Mouse (Mus musculus): Measurements from ENCODE around the gene Cdhr5. TPM values are rescaled to one million over a fixed set of nuclear protein-coding genes. Genes with fewer than 3 reads are reported as not detected.

The Cdhr5 gene
- polyA plus RNA-seq (2016; fragmentation: Nextera tagmentation; extraction: Ambion mirVana), result not detected in 2 replicates

DNA sequence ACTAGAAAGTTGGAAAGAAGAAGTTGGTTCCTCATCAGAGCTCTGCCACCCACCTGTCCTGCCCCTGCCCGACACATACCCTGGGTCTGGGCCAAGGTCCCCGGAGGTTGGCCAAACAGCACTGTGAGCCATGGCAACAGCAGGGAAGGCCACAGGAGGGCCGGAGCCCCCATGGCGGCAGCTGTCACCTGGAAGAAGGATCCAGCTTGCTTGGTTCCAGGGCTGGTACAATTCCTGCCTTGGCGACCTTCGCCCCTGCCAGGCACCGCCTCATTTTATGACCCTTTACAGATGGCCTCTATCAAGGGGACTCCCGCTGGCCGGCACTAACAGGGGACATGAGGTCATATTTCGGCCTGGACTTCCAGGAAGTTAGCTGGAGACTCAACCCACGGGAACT, at the start of gene Cdhr5:
Gene Cdhr5, minus strand, starts transcription at position 241 of the 400 bp plus-strand sequence.
- no peak for DNase-seq (ENCODE audit: extremely low spot score, low spot score)
- Histone ChIP-seq H3K27ac (no peak within 1 kb of the TSS), H3K4me1 (peaks cover 30% of the 10 kb centered on the region), H3K4me3 (no peak within 1 kb of the TSS), H3K27me3 (ENCODE audit: poor library complexity, severe bottlenecking) (peaks cover 50% of the 10 kb centered on the region), H3K9me3 (no peaks in the 10 kb centered on the region), H3K36me3 (replicated peaks) (no peaks in the 10 kb centered on the region)
- 79% methylated on average over 11 of the region's 11 CpGs for WGBS

DNA sequence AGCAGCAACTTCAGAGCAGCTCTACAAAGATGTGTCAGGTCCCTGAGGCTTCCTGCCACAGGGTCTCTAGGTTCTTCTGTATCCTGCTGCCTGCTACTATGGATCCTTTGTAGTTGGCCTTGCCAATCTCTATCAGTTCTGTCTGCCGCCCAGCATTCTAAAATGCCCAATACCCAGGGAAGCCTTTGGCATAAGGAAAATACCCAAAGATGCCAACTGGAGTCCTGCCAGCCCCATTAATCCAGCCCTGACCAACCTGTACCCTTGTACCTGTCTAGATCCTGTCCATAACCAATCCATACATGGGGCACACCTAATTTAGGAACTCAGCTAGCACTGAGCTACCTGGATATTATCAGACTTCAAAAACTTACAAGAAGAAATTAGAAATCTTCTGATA, 48.1 kb upstream of the Cdhr5 start:
- peaks cover 51% of the 10 kb centered on the region for H3K36me3 ChIP-seq (replicated peaks)
- H3K9me3 ChIP-seq, result no peaks in the 10 kb centered on the region
- no peaks in the 10 kb centered on the region for H3K27me3 ChIP-seq (ENCODE audit: poor library complexity, severe bottlenecking)
- DNase-seq (ENCODE audit: extremely low spot score, low spot score), result no peak
- H3K27ac ChIP-seq, result no peak overlapping the region
- peaks cover 45% of the 10 kb centered on the region for H3K4me1 ChIP-seq
- WGBS, result 100% methylated on average over 1 of the region's 1 CpGs
- H3K4me3 ChIP-seq, result no peak overlapping the region; the same call in 1 of the 2 replicates

DNA sequence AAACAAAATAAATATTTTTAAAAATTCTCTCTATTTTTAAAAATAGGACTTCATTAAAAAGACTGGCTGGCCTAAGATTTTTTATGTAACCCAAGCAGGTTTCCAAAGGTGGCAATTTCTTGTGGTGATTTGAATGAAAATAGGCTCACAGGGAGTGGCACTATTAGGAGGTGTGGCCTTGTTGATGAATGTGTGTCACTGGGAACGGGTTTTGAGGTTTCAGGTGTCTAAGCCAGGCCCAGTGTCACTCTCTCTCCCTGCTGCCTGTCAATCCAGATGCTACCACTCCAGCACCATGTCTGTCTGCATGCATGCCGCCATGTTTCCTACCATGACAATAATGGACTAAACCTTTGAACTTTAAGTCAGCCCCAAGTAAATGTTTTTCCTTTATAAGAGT, 42.9 kb upstream of the Cdhr5 start:
- Histone ChIP-seq H3K27me3 (ENCODE audit: poor library complexity, severe bottlenecking) (no peaks in the 10 kb centered on the region), H3K4me3 (no peak overlapping the region), H3K27ac (no peak overlapping the region), H3K36me3 (replicated peaks) (peaks cover 100% of the 10 kb centered on the region), H3K4me1 (peaks cover 3% of the 10 kb centered on the region), H3K9me3 (no peaks in the 10 kb centered on the region)
- WGBS, result 78% methylated on average over 2 of the region's 2 CpGs
- no peak for DNase-seq (ENCODE audit: extremely low spot score, low spot score)

DNA sequence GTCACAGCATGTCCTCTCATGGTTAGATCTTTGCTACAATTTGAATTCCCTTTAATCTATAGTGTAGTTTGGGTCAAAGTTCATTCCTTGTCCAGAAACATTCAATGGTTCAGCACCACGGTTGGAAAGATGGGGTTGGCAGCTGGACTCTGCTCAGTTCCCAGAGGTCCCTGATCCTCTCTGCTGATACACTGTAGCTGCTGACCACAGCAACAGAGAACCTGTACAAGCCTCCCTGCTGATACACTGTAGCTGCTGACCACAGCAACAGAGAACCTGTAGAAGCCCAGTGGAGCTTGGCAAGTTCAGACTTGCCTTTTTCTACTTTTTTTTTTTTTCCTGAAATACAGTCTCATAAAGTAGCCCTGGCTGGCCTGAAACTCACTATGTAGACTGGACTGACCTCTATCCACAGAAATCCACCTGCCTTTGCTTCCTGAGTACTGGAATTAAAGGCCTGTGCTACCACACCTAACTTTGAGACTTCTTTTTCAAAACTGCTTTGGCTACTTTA, 41.1 kb upstream of the Cdhr5 start:
- H3K27ac ChIP-seq, result no peak overlapping the region
- H3K4me3 ChIP-seq, result no peak overlapping the region
- no peak for DNase-seq (ENCODE audit: extremely low spot score, low spot score)
- WGBS, result 86% methylated on average over 1 of the region's 1 CpGs
- peaks cover 100% of the 10 kb centered on the region for H3K36me3 ChIP-seq (replicated peaks)
- H3K27me3 ChIP-seq (ENCODE audit: poor library complexity, severe bottlenecking), result no peaks in the 10 kb centered on the region
- H3K9me3 ChIP-seq, result no peaks in the 10 kb centered on the region
- no peaks in the 10 kb centered on the region for H3K4me1 ChIP-seq

DNA sequence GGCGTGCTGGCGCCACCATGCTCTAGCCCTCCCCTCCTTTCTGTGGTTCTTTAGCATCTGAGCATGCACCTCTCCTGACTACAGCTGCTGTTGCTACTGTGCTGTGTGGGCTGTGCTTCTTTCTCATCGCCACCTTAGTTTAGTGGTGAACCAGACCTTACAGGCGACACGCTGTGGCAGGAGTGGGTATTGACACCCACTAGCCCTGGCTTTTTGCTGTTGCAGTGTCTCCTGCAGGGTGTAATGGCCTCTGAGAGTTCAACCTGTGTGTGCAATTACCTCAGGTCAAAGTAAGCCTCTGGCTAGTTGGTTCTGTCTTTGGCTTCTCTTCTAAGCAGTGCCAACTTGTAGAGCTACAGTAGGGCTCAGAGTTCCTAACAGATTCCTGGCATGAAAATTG, 39.4 kb upstream of the Cdhr5 start:
- no peak for DNase-seq (ENCODE audit: extremely low spot score, low spot score)
- Histone ChIP-seq H3K27me3 (ENCODE audit: poor library complexity, severe bottlenecking) (no peaks in the 10 kb centered on the region), H3K36me3 (replicated peaks) (peaks cover 100% of the 10 kb centered on the region), H3K4me1 (no peaks in the 10 kb centered on the region), H3K9me3 (no peaks in the 10 kb centered on the region), H3K4me3 (no peak overlapping the region), H3K27ac (no peak overlapping the region)
- 76% methylated on average over 5 of the region's 5 CpGs for WGBS

DNA sequence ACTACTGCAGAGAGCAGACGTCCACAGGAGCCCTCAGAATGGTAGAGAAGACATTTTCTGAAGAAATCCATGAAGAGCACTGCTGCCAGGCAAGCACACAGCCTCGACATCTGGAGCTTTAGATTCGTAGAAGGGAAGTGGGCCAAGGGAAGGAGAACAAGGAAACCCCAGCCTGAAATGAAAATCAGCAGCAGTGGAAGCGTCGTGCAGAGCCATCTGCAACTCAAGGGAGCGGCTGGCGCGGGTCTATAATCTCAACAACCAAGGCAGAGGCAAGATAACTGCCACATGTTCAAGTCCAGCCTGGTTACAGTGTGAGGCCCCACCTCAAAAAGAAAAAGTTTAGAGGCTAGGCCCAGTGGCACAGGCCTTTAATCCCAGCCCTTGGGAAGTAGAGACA, 38.5 kb upstream of the Cdhr5 start:
- Histone ChIP-seq H3K9me3 (no peaks in the 10 kb centered on the region), H3K4me3 (no peak overlapping the region), H3K27ac (no peak overlapping the region), H3K27me3 (ENCODE audit: poor library complexity, severe bottlenecking) (no peaks in the 10 kb centered on the region), H3K36me3 (replicated peaks) (peaks cover 100% of the 10 kb centered on the region), H3K4me1 (no peaks in the 10 kb centered on the region)
- DNase-seq (ENCODE audit: extremely low spot score, low spot score), result no peak
- 90% methylated on average over 8 of the region's 8 CpGs for WGBS

DNA sequence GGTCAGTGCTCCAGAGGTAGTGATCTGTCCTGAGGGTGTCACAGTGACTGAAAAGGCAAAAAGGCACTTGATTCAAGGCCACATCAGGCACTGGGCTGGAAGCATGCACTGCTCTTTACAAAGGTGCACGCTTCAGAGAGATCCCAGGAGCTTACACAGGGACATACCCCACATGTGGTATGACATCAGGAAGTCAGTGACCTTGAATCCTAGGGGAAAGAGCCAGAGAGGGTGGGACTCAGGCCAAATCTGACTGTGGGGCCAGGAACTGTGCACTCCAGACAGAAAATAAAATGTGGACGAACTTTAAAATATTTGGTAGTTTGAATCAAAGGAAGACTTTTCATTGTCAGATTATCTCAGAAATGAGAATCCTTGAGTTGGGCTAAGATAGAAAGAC, 37.8 kb upstream of the Cdhr5 start:
- peaks cover 100% of the 10 kb centered on the region for H3K36me3 ChIP-seq (replicated peaks)

DNA sequence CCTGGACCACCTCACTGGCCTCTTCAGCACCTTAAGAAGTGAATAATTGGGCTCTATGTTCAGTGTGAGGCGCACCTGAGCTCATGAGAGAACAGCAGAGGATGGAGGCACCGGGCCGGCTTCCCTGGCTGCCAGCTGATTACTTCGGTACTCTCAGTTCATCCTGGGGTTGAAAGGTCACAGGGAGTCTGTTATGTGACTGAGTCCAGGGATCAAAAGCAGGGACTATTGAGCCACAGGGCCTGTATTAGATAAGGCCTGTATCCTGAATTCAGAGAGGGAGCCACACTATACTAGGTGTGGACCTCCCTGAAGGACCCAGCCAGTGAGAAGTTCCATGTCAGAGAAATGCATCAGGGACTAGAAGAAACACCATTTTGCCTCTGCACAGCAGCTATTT, 28.0 kb upstream of the Cdhr5 start:
- H3K27ac ChIP-seq, result no peak overlapping the region
- WGBS, result 89% methylated on average over 4 of the region's 4 CpGs

More for the DNA sequence above, 37.8 kb upstream of the Cdhr5 start:
- DNase-seq (ENCODE audit: extremely low spot score, low spot score), result no peak
- H3K4me1 ChIP-seq, result no peaks in the 10 kb centered on the region
- H3K27ac ChIP-seq, result no peak overlapping the region
- H3K27me3 ChIP-seq (ENCODE audit: poor library complexity, severe bottlenecking), result no peaks in the 10 kb centered on the region
- no peaks in the 10 kb centered on the region for H3K9me3 ChIP-seq
- no peak overlapping the region for H3K4me3 ChIP-seq
- 96% methylated on average over 2 of the region's 2 CpGs for WGBS

DNA sequence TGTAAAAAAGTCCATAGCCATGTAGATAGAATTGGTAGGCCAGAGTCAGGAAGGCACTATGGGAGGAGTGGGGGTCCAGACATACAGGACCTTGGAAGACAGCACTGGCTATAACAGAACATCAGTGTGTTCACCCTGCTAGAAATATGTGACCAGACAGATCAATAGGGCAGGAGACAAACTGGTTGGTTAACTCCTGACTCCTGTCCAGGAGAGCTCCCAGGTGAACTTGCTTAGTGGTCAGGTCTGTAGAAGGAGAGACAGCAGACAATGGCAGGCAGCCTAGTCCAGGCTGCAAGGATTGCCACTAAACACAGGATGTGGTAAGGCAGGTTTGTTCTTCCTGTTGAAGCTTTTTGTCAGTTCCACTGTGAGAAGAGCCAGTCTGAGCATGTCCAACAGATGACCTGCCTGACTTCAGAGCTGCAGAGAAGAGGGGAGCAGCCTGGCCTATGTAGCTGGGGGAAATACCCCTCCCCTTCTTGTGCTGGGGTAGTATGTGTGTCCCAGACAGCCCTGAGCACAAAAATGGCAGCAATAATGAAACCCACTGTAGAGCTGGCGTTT, 26.2 kb upstream of the Cdhr5 start:
- Histone ChIP-seq H3K4me3 (no peak overlapping the region), H3K4me1 (no peaks in the 10 kb centered on the region), H3K36me3 (replicated peaks) (peaks cover 97% of the 10 kb centered on the region), H3K27me3 (ENCODE audit: poor library complexity, severe bottlenecking) (no peaks in the 10 kb centered on the region), H3K9me3 (no peaks in the 10 kb centered on the region), H3K27ac (no peak overlapping the region)
- DNase-seq (ENCODE audit: extremely low spot score, low spot score), result no peak
- 80% methylated on average over 1 of the region's 1 CpGs for WGBS

More for the DNA sequence above, 28.0 kb upstream of the Cdhr5 start:
- no peak for DNase-seq (ENCODE audit: extremely low spot score, low spot score)
- peaks cover 100% of the 10 kb centered on the region for H3K36me3 ChIP-seq (replicated peaks)
- H3K4me3 ChIP-seq, result no peak overlapping the region
- no peaks in the 10 kb centered on the region for H3K27me3 ChIP-seq (ENCODE audit: poor library complexity, severe bottlenecking)
- no peaks in the 10 kb centered on the region for H3K9me3 ChIP-seq
- H3K4me1 ChIP-seq, result no peaks in the 10 kb centered on the region

DNA sequence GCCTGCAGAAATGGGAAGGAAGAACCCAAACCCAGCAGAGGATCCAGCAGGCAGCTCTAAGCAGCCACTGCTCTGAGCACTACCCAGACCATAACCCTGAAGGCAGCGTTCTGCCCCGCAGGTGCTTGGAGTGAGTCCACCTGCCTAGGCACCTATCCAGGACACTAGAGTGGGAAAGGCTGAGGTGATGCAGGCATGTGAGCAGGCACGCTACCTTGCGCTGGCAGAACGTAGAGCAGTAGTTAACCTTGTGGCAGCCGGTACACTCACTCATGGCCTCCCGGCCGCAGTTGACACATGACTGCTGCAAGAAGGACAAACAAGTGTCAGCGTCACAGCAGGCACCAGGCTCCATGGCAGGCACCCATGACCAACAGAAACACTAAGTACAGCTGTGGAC, 24.8 kb upstream of the Cdhr5 start:
- no peaks in the 10 kb centered on the region for H3K4me1 ChIP-seq
- no peak overlapping the region for H3K4me3 ChIP-seq
- peaks cover 97% of the 10 kb centered on the region for H3K36me3 ChIP-seq (replicated peaks)
- DNase-seq (ENCODE audit: extremely low spot score, low spot score), result no peak
- 96% methylated on average over 9 of the region's 9 CpGs for WGBS
- peaks cover 7% of the 10 kb centered on the region for H3K27me3 ChIP-seq (ENCODE audit: poor library complexity, severe bottlenecking)
- no peaks in the 10 kb centered on the region for H3K9me3 ChIP-seq
- no peak overlapping the region for H3K27ac ChIP-seq

DNA sequence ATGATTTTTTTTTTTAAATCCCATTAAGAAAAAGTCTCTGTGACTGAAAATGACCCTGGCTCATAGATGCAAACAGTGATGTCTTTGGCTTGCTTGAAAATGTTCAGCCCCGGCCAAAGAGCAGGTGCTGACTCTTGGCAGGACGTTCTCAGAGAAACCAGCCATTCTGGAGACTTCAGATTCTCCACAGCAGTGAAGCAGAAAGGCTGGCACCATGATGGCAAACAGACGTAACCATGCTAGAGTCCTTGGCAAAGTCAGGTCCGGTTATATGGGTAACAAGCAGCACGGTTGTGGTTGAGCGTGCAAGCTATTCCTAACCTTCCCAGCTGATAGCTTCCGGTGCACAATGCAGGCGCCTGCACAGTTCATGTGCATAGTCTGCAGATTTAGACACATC, 22.6 kb upstream of the Cdhr5 start:
- no peak overlapping the region for H3K27ac ChIP-seq
- H3K36me3 ChIP-seq (replicated peaks), result peaks cover 78% of the 10 kb centered on the region
- 93% methylated on average over 8 of the region's 8 CpGs for WGBS
- no peak overlapping the region for H3K4me3 ChIP-seq
- H3K27me3 ChIP-seq (ENCODE audit: poor library complexity, severe bottlenecking), result peaks cover 29% of the 10 kb centered on the region
- DNase-seq (ENCODE audit: extremely low spot score, low spot score), result no peak
- peaks cover 7% of the 10 kb centered on the region for H3K4me1 ChIP-seq
- no peaks in the 10 kb centered on the region for H3K9me3 ChIP-seq

DNA sequence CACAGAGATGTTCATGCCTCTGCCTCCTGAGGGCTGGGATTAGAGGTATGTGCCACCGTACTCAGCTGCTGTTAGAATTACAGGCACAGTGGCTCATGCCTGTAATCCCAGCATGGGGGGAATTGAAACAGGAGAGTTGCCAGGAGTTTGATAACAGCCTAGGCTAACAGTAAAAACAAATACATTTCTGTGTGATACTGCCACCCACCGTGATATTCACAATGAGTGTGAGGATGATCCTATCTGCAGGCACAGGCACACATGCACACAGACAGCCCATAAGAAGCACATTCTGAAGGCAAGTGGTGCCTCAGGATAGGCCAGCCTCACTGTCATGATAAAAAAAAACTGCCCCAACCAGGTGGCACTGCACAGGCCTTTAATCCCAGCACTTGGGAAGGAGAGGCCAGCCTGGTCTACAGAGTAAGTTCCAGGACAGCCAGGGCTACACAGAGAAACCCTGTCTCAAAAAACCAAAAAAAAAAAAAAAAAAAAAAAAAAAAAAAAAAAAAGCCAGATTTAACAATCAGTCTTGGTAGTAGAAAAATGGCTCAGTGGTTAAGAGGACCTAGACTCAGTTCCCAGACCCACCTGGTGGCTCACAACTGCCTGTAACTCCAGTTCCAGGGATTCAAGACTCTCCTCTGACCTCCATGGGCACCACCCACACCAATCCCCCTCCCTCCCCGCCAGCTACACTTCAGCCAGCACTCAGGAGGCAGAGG, 21.5 kb upstream of the Cdhr5 start:
- no peak overlapping the region for H3K27ac ChIP-seq
- H3K4me3 ChIP-seq, result no peak overlapping the region
- peaks cover 40% of the 10 kb centered on the region for H3K27me3 ChIP-seq (ENCODE audit: poor library complexity, severe bottlenecking)
- no peak for DNase-seq (ENCODE audit: extremely low spot score, low spot score)
- WGBS, result 89% methylated on average over 3 of the region's 3 CpGs
- H3K9me3 ChIP-seq, result no peaks in the 10 kb centered on the region
- H3K4me1 ChIP-seq, result peaks cover 15% of the 10 kb centered on the region
- H3K36me3 ChIP-seq (replicated peaks), result peaks cover 67% of the 10 kb centered on the region

DNA sequence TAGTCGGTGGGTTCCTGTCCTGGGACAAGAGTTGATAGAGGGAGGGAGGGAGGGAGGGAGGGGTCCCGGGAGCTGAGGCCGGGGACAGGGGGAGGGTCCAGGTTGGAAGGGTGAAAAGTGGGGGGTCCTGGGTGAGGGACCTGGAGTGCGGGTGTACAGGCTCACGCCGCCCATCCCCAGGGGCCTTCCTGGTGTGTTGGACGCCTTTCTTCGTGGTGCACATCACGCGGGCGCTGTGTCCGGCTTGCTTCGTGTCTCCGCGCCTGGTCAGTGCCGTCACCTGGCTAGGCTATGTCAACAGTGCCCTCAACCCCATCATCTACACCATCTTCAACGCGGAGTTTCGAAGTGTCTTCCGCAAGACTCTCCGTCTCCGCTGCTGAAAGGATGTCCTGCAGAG, 17.9 kb upstream of the Cdhr5 start:
- H3K36me3 ChIP-seq (replicated peaks), result peaks cover 31% of the 10 kb centered on the region
- H3K9me3 ChIP-seq, result no peaks in the 10 kb centered on the region
- DNase-seq (ENCODE audit: extremely low spot score, low spot score), result peak; percentile 27
- 5% methylated on average over 22 of the region's 22 CpGs for WGBS
- H3K4me1 ChIP-seq, result peaks cover 34% of the 10 kb centered on the region
- peak overlapping the region; percentile 48 for H3K4me3 ChIP-seq
- H3K27me3 ChIP-seq (ENCODE audit: poor library complexity, severe bottlenecking), result peaks cover 76% of the 10 kb centered on the region
- peak overlapping the region; percentile 6; the same call in 1 of the 2 replicates for H3K27ac ChIP-seq

Measured in forebrain, embryonic 10.5 days (tissue).